Mouse (Mus musculus) kidney, postnatal 25 days (tissue): ENCODE measurements around the gene Mtfr2.

Experiments used
- DNase-seq, 2 experiments: peaks; one replicate each; pipeline ENCODE4 v3.0.0; 2021; ENCODE audit warnings: mixed read lengths in 2 of 2

Mtfr2 gene

DNA sequence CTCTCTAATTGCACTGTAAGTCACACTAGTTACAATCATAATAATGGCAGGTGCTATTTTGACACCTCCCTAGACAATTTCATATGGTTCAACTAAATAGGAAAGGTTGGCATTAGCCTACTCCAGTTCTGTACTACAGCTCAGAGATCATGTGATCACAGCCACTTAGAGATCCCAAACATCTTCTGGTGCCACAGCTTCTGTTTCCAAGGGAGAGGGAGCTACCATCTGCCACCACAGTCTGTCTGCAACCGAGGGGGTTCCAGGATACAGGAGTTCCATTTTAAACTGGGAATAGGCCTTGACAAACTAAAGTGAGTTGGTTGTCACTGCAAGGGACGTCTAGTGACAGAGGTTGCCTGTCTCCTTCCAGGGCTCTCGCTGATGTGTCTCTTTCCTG lies 33.2 kb downstream of the Mtfr2 start:
- DNase-seq, result no peak

DNA sequence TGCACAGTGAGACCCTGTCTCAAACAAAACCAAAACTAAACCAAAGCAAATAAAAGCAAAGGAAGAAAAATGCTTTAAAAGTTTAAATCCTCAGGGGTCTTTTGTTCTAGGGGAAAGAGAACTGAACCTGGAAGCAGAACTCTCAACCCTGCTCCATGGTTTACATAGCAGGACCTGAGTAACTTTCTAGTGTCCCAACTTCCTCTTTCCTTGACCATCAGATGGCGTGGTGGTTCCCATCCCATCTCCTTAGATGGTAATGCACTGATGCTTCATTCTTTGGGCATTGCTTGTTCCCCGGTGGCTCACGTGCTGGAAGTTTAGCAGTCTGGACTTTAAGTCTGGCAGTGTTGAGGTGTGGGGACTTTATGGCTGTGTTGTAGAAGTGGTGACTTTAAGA lies 33.8 kb downstream of the Mtfr2 start:
- no peak for DNase-seq

DNA sequence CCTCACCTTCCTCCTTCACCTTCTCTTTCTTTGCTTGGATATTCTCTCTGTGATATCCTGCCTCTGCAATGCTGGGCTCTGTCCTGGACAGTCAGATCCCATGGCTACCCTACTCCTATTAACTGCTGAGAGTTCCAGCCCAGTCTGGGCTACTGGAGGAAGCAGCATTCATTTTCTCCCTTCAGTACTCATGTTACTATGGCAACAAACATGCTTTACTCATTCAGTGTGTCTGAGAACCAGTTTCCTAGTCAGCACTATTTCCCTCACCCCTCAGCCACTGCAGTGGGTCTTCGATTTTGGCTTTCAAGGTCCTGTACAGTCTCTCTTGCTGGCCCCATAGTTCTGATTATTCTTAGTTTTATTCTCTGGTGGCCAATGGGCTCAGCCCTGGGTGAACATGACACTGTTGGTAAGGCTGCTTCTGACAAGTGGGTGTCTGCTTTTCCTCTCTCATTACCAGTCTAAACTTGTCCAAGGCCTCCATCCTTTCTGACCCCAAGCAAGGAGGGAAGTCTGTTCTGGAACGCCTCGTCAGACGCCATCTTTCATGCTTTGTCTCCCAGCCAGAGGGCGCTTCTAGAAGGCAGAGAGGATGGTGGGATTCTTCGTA lies 35.3 kb downstream of the Mtfr2 start:
- no peak for DNase-seq

DNA sequence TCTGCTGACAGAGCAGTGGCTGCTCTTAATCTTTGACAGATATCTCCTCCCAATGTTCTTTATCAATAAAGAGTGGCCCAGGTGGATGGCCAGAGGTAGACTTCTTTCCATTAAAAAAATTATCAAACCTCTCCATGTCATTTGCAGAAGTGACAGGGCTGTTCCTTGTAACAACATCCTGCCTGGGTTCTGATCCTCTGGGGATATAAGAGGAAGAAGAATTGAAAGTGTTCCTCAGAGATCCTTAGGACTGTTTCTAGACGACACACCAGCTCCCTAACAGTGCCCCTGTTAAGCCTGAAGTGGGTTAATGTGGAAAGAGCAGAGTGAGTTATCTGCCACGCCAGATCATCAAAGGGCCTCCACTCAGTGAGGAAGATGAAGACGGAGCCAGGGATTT lies 43.0 kb downstream of the Mtfr2 start:
- DNase-seq, result no peak

DNA sequence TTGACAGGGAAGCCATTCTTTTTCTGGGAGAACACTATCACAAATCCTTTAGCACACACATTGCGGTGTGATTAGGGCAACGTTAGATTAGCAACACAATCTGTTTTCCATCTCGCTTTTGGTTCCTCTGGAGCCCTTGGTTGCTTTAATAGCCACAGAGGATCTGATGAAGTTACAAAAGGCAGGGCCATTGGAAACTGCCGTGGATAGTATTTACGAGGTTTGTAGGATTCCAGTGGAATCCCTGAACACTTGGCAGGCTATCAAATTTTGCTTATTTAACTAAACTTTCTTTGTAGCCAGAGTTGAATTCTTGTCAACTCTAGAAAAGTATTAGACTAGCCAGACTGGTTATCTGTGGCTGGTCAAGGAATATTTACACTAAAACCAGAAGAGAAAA lies 47.2 kb downstream of the Mtfr2 start:
- no peak for DNase-seq

DNA sequence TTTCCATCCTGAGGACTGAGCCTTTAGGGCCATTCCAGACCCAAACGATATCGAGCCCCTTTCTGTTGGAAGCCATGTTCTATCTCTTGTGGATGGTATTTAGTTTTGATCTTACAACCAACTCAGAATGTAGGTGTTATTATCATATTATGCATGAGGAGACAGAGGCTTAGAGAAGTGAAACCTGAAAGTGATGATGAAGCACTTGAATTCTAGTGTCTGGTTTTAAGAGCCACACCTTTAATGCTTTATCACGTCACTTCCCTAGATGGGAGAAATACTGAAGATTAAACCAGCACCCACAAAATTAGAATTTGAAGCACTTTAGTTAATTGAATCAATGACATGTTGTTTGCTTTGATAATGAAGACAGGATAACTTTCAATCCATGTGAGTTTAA lies 48.2 kb downstream of the Mtfr2 start:
- DNase-seq, result no peak

DNA sequence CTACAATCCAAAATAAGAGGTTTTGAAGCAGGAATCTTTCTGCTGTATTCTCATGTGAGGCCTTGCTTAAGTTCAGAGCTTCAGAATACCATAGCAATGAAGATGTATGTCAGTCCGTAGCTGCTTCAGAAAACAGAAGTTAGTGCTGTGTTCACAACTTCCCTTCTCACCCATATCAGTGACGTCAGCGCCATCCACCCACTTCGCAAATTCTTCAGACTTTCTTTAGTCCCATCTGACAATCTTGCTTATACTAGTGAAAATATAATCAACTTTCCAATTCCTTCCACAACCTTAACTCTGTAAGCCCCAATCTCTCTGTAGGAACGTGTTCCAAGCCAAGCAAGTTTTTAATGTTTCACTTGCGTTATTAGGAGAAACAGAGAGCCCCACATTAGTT lies 50.7 kb downstream of the Mtfr2 start:
- DNase-seq, result no peak

DNA sequence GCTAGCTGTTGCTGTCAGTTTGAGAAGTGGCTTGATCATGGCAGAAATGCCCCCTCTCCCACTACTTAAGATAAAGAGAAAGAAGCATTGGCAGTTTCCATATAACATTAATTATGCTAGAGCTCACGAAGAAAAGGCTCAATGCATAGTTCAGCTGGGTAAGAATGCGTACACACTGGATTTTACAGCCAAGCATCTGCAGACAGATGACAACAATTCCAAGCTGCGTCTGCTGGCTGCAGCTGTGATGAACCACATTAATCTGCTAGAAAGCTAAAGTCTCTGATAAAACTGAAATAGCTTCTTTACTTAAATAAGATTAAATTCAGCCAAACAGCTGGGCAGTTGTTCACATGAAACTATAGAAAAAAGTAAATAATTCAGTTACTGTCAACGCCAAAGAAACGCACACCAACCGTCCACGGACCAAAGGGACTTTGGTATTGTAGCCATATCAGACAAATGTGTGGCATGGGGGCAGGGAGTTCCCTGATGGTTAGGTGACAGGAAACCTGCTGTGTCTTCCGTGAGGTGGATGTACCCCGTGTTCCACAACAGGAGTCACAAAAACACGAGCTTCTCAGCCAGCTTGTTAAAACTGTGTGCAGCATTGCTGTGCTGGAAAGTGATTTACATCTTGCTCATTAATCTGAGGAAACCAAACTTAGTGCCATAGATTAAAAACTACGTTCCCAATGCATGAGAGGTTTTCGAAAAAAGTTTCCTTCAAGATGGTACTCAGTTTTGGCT lies 51.2 kb downstream of the Mtfr2 start:
- no peak for DNase-seq

DNA sequence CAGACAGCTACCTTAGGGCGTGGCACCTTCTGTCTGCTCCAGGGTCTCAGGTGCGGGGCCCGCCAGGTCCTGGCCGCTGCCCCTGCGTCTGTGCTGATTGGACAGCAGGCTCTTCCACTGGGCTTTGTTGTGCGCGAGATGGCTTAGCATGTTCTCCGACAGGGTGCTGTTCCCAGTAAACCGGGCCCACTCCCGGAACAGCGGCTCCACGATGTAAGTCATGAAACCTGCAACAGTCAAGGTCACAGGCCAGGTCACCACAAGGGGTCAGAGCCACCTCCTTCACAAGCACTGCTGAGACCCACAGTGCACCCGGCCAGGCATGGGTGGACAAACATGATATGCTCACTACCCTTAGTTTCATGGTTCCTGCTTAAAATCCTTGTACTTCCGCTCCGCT lies 52.8 kb downstream of the Mtfr2 start:
- DNase-seq, result no peak

DNA sequence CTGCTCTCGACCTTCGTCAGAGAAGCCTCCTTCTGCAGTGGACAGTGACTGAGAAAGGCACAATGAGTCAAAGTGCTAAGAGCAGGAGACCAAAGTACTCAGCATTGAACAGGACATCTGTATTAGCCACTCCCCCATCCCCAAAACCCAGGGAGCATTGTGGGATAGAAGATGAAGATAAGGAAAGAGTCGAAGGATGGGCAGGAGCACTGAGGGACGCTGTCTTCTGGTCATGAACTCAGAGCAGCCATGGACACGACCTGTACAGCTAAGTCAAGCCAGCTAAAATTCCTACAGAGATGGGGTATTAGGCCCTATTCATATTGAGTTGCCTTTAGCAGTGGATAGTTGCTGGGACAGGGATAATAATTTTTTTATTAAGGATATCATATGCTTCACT lies 55.4 kb downstream of the Mtfr2 start:
- no peak for DNase-seq

DNA sequence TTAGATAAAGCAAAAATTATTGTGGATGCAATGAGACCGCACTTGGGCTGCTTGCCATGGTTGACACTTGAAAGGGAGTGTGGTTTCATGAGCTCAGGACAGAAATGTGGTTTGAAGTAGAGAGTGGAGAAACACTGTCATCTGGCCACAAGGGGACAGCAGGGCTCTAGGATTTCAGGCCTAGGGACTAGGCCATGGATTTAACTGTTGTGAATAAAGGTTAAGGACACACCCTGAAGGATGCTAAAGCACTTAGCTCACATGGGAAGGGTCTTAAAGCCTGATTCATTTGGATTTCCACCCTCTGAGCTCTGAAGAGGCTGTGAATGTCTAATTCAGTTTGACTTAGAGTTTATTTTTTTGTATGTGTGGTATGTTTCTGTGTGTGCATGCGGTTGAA lies 57.9 kb downstream of the Mtfr2 start:
- peak; percentile 57 to 60 for DNase-seq

DNA sequence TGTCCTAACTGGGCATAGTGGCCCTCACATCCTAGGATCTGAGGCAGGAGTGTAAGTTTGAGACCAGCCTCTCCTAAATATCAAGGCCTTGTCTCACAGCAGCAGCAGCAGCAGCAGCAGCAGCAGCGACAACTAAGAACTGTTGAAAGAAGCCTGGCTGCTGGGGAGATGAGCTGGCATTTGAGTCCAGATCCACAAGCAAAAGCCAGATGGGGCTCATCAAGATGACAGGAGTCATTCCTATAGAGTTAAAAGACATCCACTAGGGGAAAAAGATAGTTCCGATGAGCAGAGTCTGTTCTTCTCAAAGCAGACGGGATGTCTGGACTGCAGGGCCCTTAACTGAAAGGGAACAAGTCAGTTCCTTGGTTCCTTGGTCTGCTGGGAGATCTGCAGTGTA lies 60.8 kb downstream of the Mtfr2 start:
- DNase-seq, result no peak

DNA sequence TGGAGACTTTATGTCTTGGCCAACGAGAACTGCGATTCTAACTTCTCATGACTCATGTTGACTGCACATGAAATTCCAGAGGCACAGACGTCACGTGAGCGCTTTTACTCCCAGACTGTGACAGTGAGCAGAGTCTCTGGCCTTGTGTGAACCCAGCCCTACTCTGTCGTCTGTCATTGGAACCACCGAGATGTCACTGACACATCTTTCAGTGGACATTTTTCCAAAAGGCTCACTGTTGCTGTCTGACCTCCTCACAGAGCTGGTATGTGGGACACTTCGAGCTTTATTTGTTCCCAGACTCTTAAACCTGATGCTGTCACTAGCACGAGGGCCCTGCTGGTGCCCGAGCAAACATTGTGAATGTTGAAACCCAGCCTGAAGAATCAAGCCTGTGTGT lies 61.6 kb downstream of the Mtfr2 start:
- no peak for DNase-seq
